Mouse (Mus musculus) testis, adult 2 months (tissue): ENCODE measurements around the gene Gpr146.
"Not testable (repeated sequence)": the region's sequence is repeated elsewhere in the genome, so short reads cannot be mapped to it uniquely, and the experiment has no call there.

Experiments
- CTCF ChIP-seq: fragments of 200-500 bp; IDR thresholded peaks from 2 replicates; pipeline ENCODE4 v1.5.1; 2012; ENCODE audit warnings: low read depth, mild to moderate bottlenecking, inconsistent platforms, low read length, moderate library complexity; ENCODE audit not compliant: control insufficient read depth, insufficient read depth, insufficient replicate concordance
- POLR2A ChIP-seq: fragments of 200-500 bp; IDR thresholded peaks from 2 replicates; pipeline ENCODE4 v1.6.1; 2012; ENCODE audit warnings: low read depth, mild to moderate bottlenecking, inconsistent platforms, low read length, moderate library complexity; ENCODE audit not compliant: control insufficient read depth

- TF ChIP-seq POLR2A, CTCF: not testable (repeated sequence)
Measured at GRCm38 (mm10) chr5:139390324-139391119, 13.0 kb downstream of the Gpr146 start.
